Comparison of ENCODE assay signal across 8 mouse cellular contexts in genomic region chr11:85713814-85714208, GRCm38 (mm10).
DNase-seq lines count a peak whose midpoint lies in the region; ATAC-seq and TF ChIP-seq lines count a peak whose summit lies in the region.

No protein-coding gene starts in this region.

- DNase-seq in heart, adult 11 months: no peak
- DNase-seq in lung, postnatal 0 days (ENCODE audit: low spot score): no peak
- no peak for DNase-seq in lung, postnatal 25 days (ENCODE audit: low spot score)
- no peak for DNase-seq in hindbrain, postnatal 0 days (ENCODE audit: low spot score)
- DNase-seq in gastrocnemius, postnatal 10 days: no peak

- no peaks in the 10 kb centered on the region for H3K9me3 ChIP-seq in heart, embryonic 13.5 days
- H3K9me3 ChIP-seq in lung, postnatal 0 days (ENCODE audit: low read length): no peaks in the 10 kb centered on the region
- H3K9me3 ChIP-seq in hindbrain, postnatal 0 days (ENCODE audit: low read length): no peaks in the 10 kb centered on the region
- H3K9me3 ChIP-seq in stomach, embryonic 16.5 days (replicated peaks; ENCODE audit: control insufficient read depth, low read length): no peaks in the 10 kb centered on the region
- no peaks in the 10 kb centered on the region for H3K9me3 ChIP-seq in forebrain, embryonic 15.5 days

- peaks cover 18% of the 10 kb centered on the region for H3K4me1 ChIP-seq in heart, embryonic 13.5 days
- peaks cover 13% of the 10 kb centered on the region; the same call in 1 of the 2 replicates for H3K4me1 ChIP-seq in lung, postnatal 0 days (ENCODE audit: insufficient read depth, low read depth, low read length)
- no peaks in the 10 kb centered on the region for H3K4me1 ChIP-seq in hindbrain, postnatal 0 days (ENCODE audit: insufficient read depth, low read length)
- peaks cover 4% of the 10 kb centered on the region; the same call in 1 of the 2 replicates for H3K4me1 ChIP-seq in stomach, embryonic 16.5 days (ENCODE audit: control insufficient read depth, insufficient read depth, low read length)
- peaks cover 9% of the 10 kb centered on the region for H3K4me1 ChIP-seq in forebrain, embryonic 15.5 days

- peak overlapping the region; percentile 53 for H3K4me2 ChIP-seq in heart, embryonic 13.5 days
- H3K4me2 ChIP-seq in lung, postnatal 0 days (replicated peaks; ENCODE audit: low read depth, low read length): peak overlapping the region; percentile 20; the same call in 1 of the 2 replicates
- H3K4me2 ChIP-seq in hindbrain, postnatal 0 days (ENCODE audit: low read depth, low read length): 0 out of 2 replicates have a peak overlapping the region, but pooled peaks have one; percentile 5
- peak overlapping the region; percentile 31; the same call in 1 of the 2 replicates for H3K4me2 ChIP-seq in stomach, embryonic 16.5 days (ENCODE audit: low read depth, low read length)
- no peak overlapping the region for H3K4me2 ChIP-seq in forebrain, embryonic 15.5 days (replicated peaks)

- H3K36me3 ChIP-seq in heart, embryonic 13.5 days: no peaks in the 10 kb centered on the region
- H3K36me3 ChIP-seq in lung, postnatal 0 days (ENCODE audit: insufficient read depth, low read length): no peaks in the 10 kb centered on the region
- H3K36me3 ChIP-seq in hindbrain, postnatal 0 days (ENCODE audit: insufficient read depth, low read length): no peaks in the 10 kb centered on the region
- no peaks in the 10 kb centered on the region for H3K36me3 ChIP-seq in stomach, embryonic 16.5 days (ENCODE audit: control insufficient read depth, insufficient read depth, low read length)
- no peaks in the 10 kb centered on the region for H3K36me3 ChIP-seq in forebrain, embryonic 15.5 days

- no peak for TF ChIP-seq EP300 in lung, postnatal 0 days (IDR thresholded peaks at IDR 0.05)

- peak overlapping the region; percentile 29; the same call in 1 of the 2 replicates for H3K27ac ChIP-seq in heart, embryonic 13.5 days (replicated peaks)
- peak overlapping the region; percentile 81 for H3K27ac ChIP-seq in lung, postnatal 0 days (ENCODE audit: low read length)
- no peak overlapping the region for H3K27ac ChIP-seq in hindbrain, postnatal 0 days
- H3K27ac ChIP-seq in stomach, embryonic 16.5 days (ENCODE audit: low read length): peak overlapping the region; percentile 66
- H3K27ac ChIP-seq in forebrain, embryonic 15.5 days (replicated peaks): no peak overlapping the region

- H3K9ac ChIP-seq in heart, embryonic 13.5 days: no peak overlapping the region
- no peak overlapping the region for H3K9ac ChIP-seq in lung, postnatal 0 days (replicated peaks; ENCODE audit: low read depth)
- no peak overlapping the region for H3K9ac ChIP-seq in hindbrain, postnatal 0 days (replicated peaks; ENCODE audit: low read length)
- no peak overlapping the region for H3K9ac ChIP-seq in stomach, embryonic 16.5 days (ENCODE audit: low read length)
- no peak overlapping the region for H3K9ac ChIP-seq in forebrain, embryonic 15.5 days (replicated peaks)

- no peak for TF ChIP-seq CTCF in lung, postnatal 0 days (IDR thresholded peaks at IDR 0.05)
- TF ChIP-seq CTCF in hindbrain, postnatal 0 days (IDR thresholded peaks at IDR 0.05; ENCODE audit: low read depth): no peak

- WGBS in heart, embryonic 13.5 days: 24% methylated on average over 2 of the region's 2 CpGs
- 25% methylated on average over 2 of the region's 2 CpGs for WGBS in lung, postnatal 0 days
- WGBS in hindbrain, postnatal 0 days: 11% methylated on average over 2 of the region's 2 CpGs
- 34% methylated on average over 2 of the region's 2 CpGs for WGBS in stomach, embryonic 16.5 days
- WGBS in forebrain, embryonic 15.5 days: 5% methylated on average over 2 of the region's 2 CpGs

- peak overlapping the region; percentile 9; the same call in 1 of the 2 replicates for H3K4me3 ChIP-seq in heart, embryonic 13.5 days
- no peak overlapping the region for H3K4me3 ChIP-seq in lung, postnatal 0 days (ENCODE audit: low read depth, low read length)
- H3K4me3 ChIP-seq in hindbrain, postnatal 0 days (ENCODE audit: low read length): no peak overlapping the region
- no peak overlapping the region for H3K4me3 ChIP-seq in stomach, embryonic 16.5 days (replicated peaks; ENCODE audit: low read length)
- H3K4me3 ChIP-seq in forebrain, embryonic 15.5 days: no peak overlapping the region

- no peak for ATAC-seq in heart, embryonic 13.5 days (ENCODE audit: extremely low read depth, insufficient number of reproducible peaks, low FRiP score, low TSS enrichment)
- peak; percentile 43 for ATAC-seq in lung, postnatal 0 days
- ATAC-seq in hindbrain, postnatal 0 days: no peak
- ATAC-seq in stomach, embryonic 16.5 days (ENCODE audit: insufficient read depth, low FRiP score): no peak
- no peak for ATAC-seq in forebrain, embryonic 15.5 days (replicated peaks)

- H3K27me3 ChIP-seq in heart, embryonic 13.5 days (replicated peaks): peaks cover 32% of the 10 kb centered on the region
- no peaks in the 10 kb centered on the region for H3K27me3 ChIP-seq in lung, postnatal 0 days (replicated peaks; ENCODE audit: insufficient read depth, low read length)
- no peaks in the 10 kb centered on the region for H3K27me3 ChIP-seq in hindbrain, postnatal 0 days (ENCODE audit: insufficient read depth, low read length)
- peaks cover 12% of the 10 kb centered on the region; the same call in 1 of the 2 replicates for H3K27me3 ChIP-seq in stomach, embryonic 16.5 days (ENCODE audit: control insufficient read depth, insufficient read depth, low read length)
- H3K27me3 ChIP-seq in forebrain, embryonic 15.5 days: peaks cover 59% of the 10 kb centered on the region

Comparison
In these comparisons a context has a peak if more than half of its experiments do, and no peak if none do; other contexts are left out.
1. H3K27ac ChIP-seq: peak in heart, embryonic 13.5 days (single experiment), lung, postnatal 0 days (single experiment) and stomach, embryonic 16.5 days (single experiment); none in hindbrain, postnatal 0 days (single experiment) and forebrain, embryonic 15.5 days (single experiment).